In genomic region chr4:98511296-98511695, GRCm38 (mm10) we compare ENCODE assay signal across 8 mouse cellular contexts.
A peak's percentile ranks its signal among the peaks of the same experiment; 100 is the strongest.
DNase-seq lines count a peak whose midpoint lies in the region; ATAC-seq and TF ChIP-seq lines count a peak whose summit lies in the region.

No protein-coding gene starts in this region.

- no peak overlapping the region for H3K4me3 ChIP-seq in hindbrain, embryonic 14.5 days (replicated peaks; ENCODE audit: low read length)
- H3K4me3 ChIP-seq in hindbrain, embryonic 10.5 days, result no peak overlapping the region
- H3K4me3 ChIP-seq in heart, embryonic 12.5 days, result no peak overlapping the region
- H3K4me3 ChIP-seq in limb, embryonic 10.5 days, result no peak overlapping the region
- no peak overlapping the region for H3K4me3 ChIP-seq in thymus, adult 2 months (ENCODE audit: control insufficient read depth, insufficient read depth, low read length)
- H3K4me3 ChIP-seq in liver, embryonic 11.5 days (ENCODE audit: low read depth, low read length), result no peak overlapping the region

- H3K27me3 ChIP-seq in hindbrain, embryonic 14.5 days (ENCODE audit: control insufficient read depth, insufficient read depth, low read length), result no peaks in the 10 kb centered on the region
- H3K27me3 ChIP-seq in hindbrain, embryonic 10.5 days (ENCODE audit: insufficient read depth, poor library complexity, severe bottlenecking), result no peaks in the 10 kb centered on the region
- no peaks in the 10 kb centered on the region for H3K27me3 ChIP-seq in heart, embryonic 12.5 days (replicated peaks)
- H3K27me3 ChIP-seq in limb, embryonic 10.5 days (ENCODE audit: low read depth, poor library complexity, severe bottlenecking), result no peaks in the 10 kb centered on the region
- H3K27me3 ChIP-seq in thymus, adult 2 months (ENCODE audit: control insufficient read depth, insufficient read depth, low read length), result no peaks in the 10 kb centered on the region
- H3K27me3 ChIP-seq in liver, embryonic 11.5 days (replicated peaks; ENCODE audit: control insufficient read depth, insufficient read depth, low read length), result no peaks in the 10 kb centered on the region

- 0 out of 2 replicates have a peak, but pooled peaks cover 4% of the 10 kb centered on the region for H3K4me1 ChIP-seq in hindbrain, embryonic 14.5 days (replicated peaks; ENCODE audit: control insufficient read depth, insufficient read depth, low read length)
- H3K4me1 ChIP-seq in hindbrain, embryonic 10.5 days (replicated peaks), result no peaks in the 10 kb centered on the region
- peaks cover 36% of the 10 kb centered on the region for H3K4me1 ChIP-seq in heart, embryonic 12.5 days (replicated peaks)
- H3K4me1 ChIP-seq in limb, embryonic 10.5 days, result peaks cover 38% of the 10 kb centered on the region
- H3K4me1 ChIP-seq in thymus, adult 2 months (replicated peaks; ENCODE audit: control insufficient read depth, insufficient read depth, low read length), result no peaks in the 10 kb centered on the region
- H3K4me1 ChIP-seq in liver, embryonic 11.5 days (replicated peaks; ENCODE audit: control insufficient read depth, insufficient read depth, low read length), result no peaks in the 10 kb centered on the region

- 51% methylated on average over 2 of the region's 2 CpGs for WGBS in hindbrain, embryonic 14.5 days
- WGBS in hindbrain, embryonic 10.5 days, result 83% methylated on average over 2 of the region's 2 CpGs
- 32% methylated on average over 2 of the region's 2 CpGs for WGBS in heart, embryonic 12.5 days
- 89% methylated on average over 2 of the region's 2 CpGs for WGBS in limb, embryonic 10.5 days
- 93% methylated on average over 2 of the region's 2 CpGs for WGBS in thymus, adult 2 months
- 82% methylated on average over 2 of the region's 2 CpGs for WGBS in liver, embryonic 11.5 days

- H3K27ac ChIP-seq in hindbrain, embryonic 14.5 days, result no peak overlapping the region; the same call in 1 of the 2 replicates
- no peak overlapping the region for H3K27ac ChIP-seq in hindbrain, embryonic 10.5 days
- H3K27ac ChIP-seq in heart, embryonic 12.5 days (ENCODE audit: poor library complexity, severe bottlenecking), result peak overlapping the region; percentile 78
- peak overlapping the region; percentile 42; the same call in 1 of the 2 replicates for H3K27ac ChIP-seq in limb, embryonic 10.5 days
- H3K27ac ChIP-seq in thymus, adult 2 months (ENCODE audit: control insufficient read depth, insufficient read depth, low read length), result no peak overlapping the region
- H3K27ac ChIP-seq in liver, embryonic 11.5 days (ENCODE audit: low read depth, low read length), result no peak overlapping the region

- TF ChIP-seq POLR2A in thymus, adult 2 months (IDR thresholded peaks at IDR 0.05; ENCODE audit: control insufficient read depth, extremely low read depth, insufficient read depth, low read length, poor library complexity), result no peak

- H3K4me2 ChIP-seq in hindbrain, embryonic 14.5 days (replicated peaks), result no peak overlapping the region
- H3K4me2 ChIP-seq in heart, embryonic 12.5 days, result no peak overlapping the region
- no peak overlapping the region for H3K4me2 ChIP-seq in liver, embryonic 11.5 days

- H3K36me3 ChIP-seq in hindbrain, embryonic 14.5 days (replicated peaks; ENCODE audit: control insufficient read depth, insufficient read depth), result no peaks in the 10 kb centered on the region
- H3K36me3 ChIP-seq in hindbrain, embryonic 10.5 days, result no peaks in the 10 kb centered on the region
- H3K36me3 ChIP-seq in heart, embryonic 12.5 days, result no peaks in the 10 kb centered on the region; the same call in 1 of the 2 replicates
- H3K36me3 ChIP-seq in limb, embryonic 10.5 days, result no peaks in the 10 kb centered on the region
- H3K36me3 ChIP-seq in thymus, adult 2 months (ENCODE audit: control insufficient read depth, insufficient read depth, low read length), result no peaks in the 10 kb centered on the region
- H3K36me3 ChIP-seq in liver, embryonic 11.5 days (ENCODE audit: control insufficient read depth, insufficient read depth, low read length), result no peaks in the 10 kb centered on the region

- no peak overlapping the region for H3K9ac ChIP-seq in hindbrain, embryonic 14.5 days
- no peak overlapping the region for H3K9ac ChIP-seq in heart, embryonic 12.5 days
- no peak overlapping the region for H3K9ac ChIP-seq in liver, embryonic 11.5 days (ENCODE audit: low read depth, low read length)

- TF ChIP-seq CTCF in thymus, adult 2 months (IDR thresholded peaks at IDR 0.05; ENCODE audit: borderline replicate concordance, control insufficient read depth, extremely low read depth, insufficient read depth, low read length, poor library complexity), result no peak

- peak; percentile 37 for DNase-seq in hindbrain, embryonic 14.5 days (ENCODE audit: low spot score)
- no peak for DNase-seq in hindbrain, embryonic 10.5 days (ENCODE audit: low spot score)
- DNase-seq in adrenal gland, postnatal 36 days, result peak; percentile 53 to 60
- DNase-seq in limb, embryonic 10.5 days (ENCODE audit: low spot score), result no peak
- DNase-seq in thymus, adult 2 months, result no peak
- no peak for DNase-seq in liver, embryonic 11.5 days (ENCODE audit: low spot score)
- DNase-seq in retina, embryonic 14.5 days (ENCODE audit: low spot score), result no peak

- H3K9me3 ChIP-seq in hindbrain, embryonic 14.5 days (ENCODE audit: control insufficient read depth, low read length), result no peaks in the 10 kb centered on the region
- no peaks in the 10 kb centered on the region for H3K9me3 ChIP-seq in hindbrain, embryonic 10.5 days
- H3K9me3 ChIP-seq in heart, embryonic 12.5 days (replicated peaks), result no peaks in the 10 kb centered on the region
- H3K9me3 ChIP-seq in limb, embryonic 10.5 days (replicated peaks), result no peaks in the 10 kb centered on the region
- H3K9me3 ChIP-seq in liver, embryonic 11.5 days (ENCODE audit: control insufficient read depth, low read length), result no peaks in the 10 kb centered on the region

- peak; percentile 75; the same call in 1 of the 2 replicates for ATAC-seq in hindbrain, embryonic 14.5 days (ENCODE audit: low FRiP score)
- no peak for ATAC-seq in heart, embryonic 12.5 days (ENCODE audit: insufficient number of reproducible peaks, low FRiP score)
- no peak for ATAC-seq in liver, embryonic 11.5 days (replicated peaks; ENCODE audit: low FRiP score)

Comparison
In these comparisons a context has a peak if more than half of its experiments do, and no peak if none do; other contexts are left out.
1. DNase-seq: peak in hindbrain, embryonic 14.5 days (single experiment) and adrenal gland, postnatal 36 days (2 of 2); none in hindbrain, embryonic 10.5 days (single experiment), limb, embryonic 10.5 days (single experiment), thymus, adult 2 months (single experiment), liver, embryonic 11.5 days (single experiment) and retina, embryonic 14.5 days (single experiment).
2. H3K27ac ChIP-seq: peak in heart, embryonic 12.5 days (single experiment) and limb, embryonic 10.5 days (single experiment); none in hindbrain, embryonic 14.5 days (single experiment), hindbrain, embryonic 10.5 days (single experiment), thymus, adult 2 months (single experiment) and liver, embryonic 11.5 days (single experiment).